Mouse (Mus musculus): Measurements from ENCODE around the gene Apobec1. TPM values are rescaled to one million over a fixed set of nuclear protein-coding genes. Genes with fewer than 3 reads are reported as not detected.

Apobec1 gene
- polyA plus RNA-seq, 1 experiment from 2014 or later: 8.9 TPM

- 82% methylated on average over 6 of the region's 6 CpGs for WGBS
- Histone ChIP-seq H3K27ac (ENCODE audit: low read length) (no peak overlapping the region), H3K4me2 (replicated peaks; ENCODE audit: low read depth, low read length) (no peak overlapping the region), H3K9ac (replicated peaks; ENCODE audit: low read depth) (no peak overlapping the region), H3K4me3 (ENCODE audit: low read depth, low read length) (no peak overlapping the region), H3K36me3 (ENCODE audit: insufficient read depth, low read length) (no peaks in the 10 kb centered on the region), H3K4me1 (ENCODE audit: insufficient read depth, low read depth, low read length) (no peaks in the 10 kb centered on the region), H3K27me3 (replicated peaks; ENCODE audit: insufficient read depth, low read length) (no peaks in the 10 kb centered on the region), H3K9me3 (ENCODE audit: low read length) (no peaks in the 10 kb centered on the region)
- no peak for ATAC-seq
- TF ChIP-seq EP300 (IDR thresholded peaks at IDR 0.05): no peak
- no peak for TF ChIP-seq CTCF (IDR thresholded peaks at IDR 0.05)
- no peak for DNase-seq (ENCODE audit: low spot score)
Observed at GRCm38 (mm10) chr6:122621066-122621465, 18.8 kb upstream of the Apobec1 start.

- no peak overlapping the region for H3K4me2 ChIP-seq (replicated peaks; ENCODE audit: low read depth, low read length)
- no peaks in the 10 kb centered on the region for H3K4me1 ChIP-seq (ENCODE audit: insufficient read depth, low read depth, low read length)
- H3K9me3 ChIP-seq (ENCODE audit: low read length): no peaks in the 10 kb centered on the region
- DNase-seq (ENCODE audit: low spot score) (no peak), ATAC-seq (no peak)
- no peaks in the 10 kb centered on the region for H3K36me3 ChIP-seq (ENCODE audit: insufficient read depth, low read length)
- no peak overlapping the region for H3K4me3 ChIP-seq (ENCODE audit: low read depth, low read length)
- H3K27ac ChIP-seq (ENCODE audit: low read length): no peak overlapping the region
- WGBS: 52% methylated on average over 3 of the region's 3 CpGs
- no peak overlapping the region for H3K9ac ChIP-seq (replicated peaks; ENCODE audit: low read depth)
- TF ChIP-seq EP300 (IDR thresholded peaks at IDR 0.05) (no peak), CTCF (IDR thresholded peaks at IDR 0.05) (no peak)
- no peaks in the 10 kb centered on the region for H3K27me3 ChIP-seq (replicated peaks; ENCODE audit: insufficient read depth, low read length)
Observed at GRCm38 (mm10) chr6:122616022-122616421, 13.8 kb upstream of the Apobec1 start.

- Histone ChIP-seq H3K9me3 (ENCODE audit: low read length) (no peaks in the 10 kb centered on the region), H3K9ac (replicated peaks; ENCODE audit: low read depth) (no peak overlapping the region), H3K4me3 (ENCODE audit: low read depth, low read length) (no peak overlapping the region), H3K27me3 (replicated peaks; ENCODE audit: insufficient read depth, low read length) (no peaks in the 10 kb centered on the region), H3K27ac (ENCODE audit: low read length) (no peak overlapping the region), H3K36me3 (ENCODE audit: insufficient read depth, low read length) (no peaks in the 10 kb centered on the region), H3K4me1 (ENCODE audit: insufficient read depth, low read depth, low read length) (no peaks in the 10 kb centered on the region), H3K4me2 (replicated peaks; ENCODE audit: low read depth, low read length) (no peak overlapping the region)
- whole genome bisulfite sequencing: 51% methylated on average over 2 of the region's 2 CpGs
- ATAC-seq: no peak
- no peak for TF ChIP-seq EP300 (IDR thresholded peaks at IDR 0.05)
- peak; percentile 61 for TF ChIP-seq CTCF (IDR thresholded peaks at IDR 0.05)
- DNase-seq (ENCODE audit: low spot score): no peak
Observed at GRCm38 (mm10) chr6:122614047-122614446, 11.8 kb upstream of the Apobec1 start.

- no peak overlapping the region for H3K4me2 ChIP-seq (replicated peaks; ENCODE audit: low read depth, low read length)
- no peak for TF ChIP-seq EP300 (IDR thresholded peaks at IDR 0.05)
- no peak for TF ChIP-seq CTCF (IDR thresholded peaks at IDR 0.05)
- ATAC-seq (no peak), DNase-seq (ENCODE audit: low spot score) (no peak)
- H3K27me3 ChIP-seq (replicated peaks; ENCODE audit: insufficient read depth, low read length): no peaks in the 10 kb centered on the region
- H3K9ac ChIP-seq (replicated peaks; ENCODE audit: low read depth): no peak overlapping the region
- no peak overlapping the region for H3K27ac ChIP-seq (ENCODE audit: low read length)
- no peak overlapping the region for H3K4me3 ChIP-seq (ENCODE audit: low read depth, low read length)
- H3K36me3 ChIP-seq (ENCODE audit: insufficient read depth, low read length): no peaks in the 10 kb centered on the region
- no peaks in the 10 kb centered on the region for H3K9me3 ChIP-seq (ENCODE audit: low read length)
- 70% methylated on average over 4 of the region's 4 CpGs for WGBS
- no peaks in the 10 kb centered on the region for H3K4me1 ChIP-seq (ENCODE audit: insufficient read depth, low read depth, low read length)
Observed at GRCm38 (mm10) chr6:122612426-122612825, 10.2 kb upstream of the Apobec1 start.

- no peak within 1 kb of the TSS for H3K4me3 ChIP-seq (ENCODE audit: low read depth, low read length)
Observed at GRCm38 (mm10) chr6:122609771-122610170, 7.5 kb upstream of the Apobec1 start, which contains the start of gene Gdf3. Gene Gdf3 (minus strand): TSS chr6:122610087.

GRCm38 (mm10) chr6:122609377-122609728, 7.1 kb upstream of the Apobec1 start:
- 38% methylated on average over 9 of the region's 9 CpGs for WGBS
- no peaks in the 10 kb centered on the region for H3K4me1 ChIP-seq (ENCODE audit: insufficient read depth, low read depth, low read length)
- no peak overlapping the region for H3K9ac ChIP-seq (replicated peaks; ENCODE audit: low read depth)
- no peaks in the 10 kb centered on the region for H3K27me3 ChIP-seq (replicated peaks; ENCODE audit: insufficient read depth, low read length)
- DNase-seq (ENCODE audit: low spot score) (no peak), ATAC-seq (no peak)
- H3K4me3 ChIP-seq (ENCODE audit: low read depth, low read length): no peak overlapping the region
- H3K27ac ChIP-seq (ENCODE audit: low read length): no peak overlapping the region
- no peak for TF ChIP-seq EP300 (IDR thresholded peaks at IDR 0.05)
- no peak for TF ChIP-seq CTCF (IDR thresholded peaks at IDR 0.05)
- no peak overlapping the region for H3K4me2 ChIP-seq (replicated peaks; ENCODE audit: low read depth, low read length)
- no peaks in the 10 kb centered on the region for H3K36me3 ChIP-seq (ENCODE audit: insufficient read depth, low read length)
- H3K9me3 ChIP-seq (ENCODE audit: low read length): no peaks in the 10 kb centered on the region

More at GRCm38 (mm10) chr6:122609771-122610170, 7.5 kb upstream of the Apobec1 start, which contains the start of gene Gdf3:
- no peak for DNase-seq (ENCODE audit: low spot score)
- no peaks in the 10 kb centered on the region for H3K36me3 ChIP-seq (ENCODE audit: insufficient read depth, low read length)
- no peaks in the 10 kb centered on the region for H3K9me3 ChIP-seq (ENCODE audit: low read length)
- H3K27me3 ChIP-seq (replicated peaks; ENCODE audit: insufficient read depth, low read length): no peaks in the 10 kb centered on the region
- no peaks in the 10 kb centered on the region for H3K4me1 ChIP-seq (ENCODE audit: insufficient read depth, low read depth, low read length)
- TF ChIP-seq CTCF (IDR thresholded peaks at IDR 0.05) (no peak), EP300 (IDR thresholded peaks at IDR 0.05) (no peak)
- no peak within 1 kb of the TSS for H3K4me2 ChIP-seq (replicated peaks; ENCODE audit: low read depth, low read length)
- no peak within 1 kb of the TSS for H3K9ac ChIP-seq (replicated peaks; ENCODE audit: low read depth)
- H3K27ac ChIP-seq (ENCODE audit: low read length): no peak within 1 kb of the TSS
- 39% methylated on average over 14 of the region's 14 CpGs for WGBS
- no peak for ATAC-seq
